Mouse (Mus musculus) adrenal gland, postnatal 10 days (tissue): ENCODE measurements at regions not wholly inside any gene's neighbourhood (a gene's known extent, or its start where the extent isn't known, plus 50 kb on each side); places are given as distances from the start of the nearest gene placed in this dataset.
A peak's percentile ranks its signal among the peaks of the same experiment; 100 is the strongest.

ENCODE experiments used
- DNase-seq: peaks from one replicate; pipeline ENCODE4 v3.0.0; 2021; ENCODE audit warnings: mixed read lengths

GRCm38 (mm10) chr16:53480664-53481063 is 1026.8 kb upstream of the Alcam start:
- no peak for DNase-seq

GRCm38 (mm10) chr16:53439511-53439910 is 985.6 kb upstream of the Alcam start:
- DNase-seq = no peak

- DNase-seq = no peak
Observed at GRCm38 (mm10) chr16:53418416-53418815, 964.5 kb upstream of the Alcam start.

GRCm38 (mm10) chr16:53385176-53385575 is 931.3 kb upstream of the Alcam start:
- no peak for DNase-seq

GRCm38 (mm10) chr16:53342153-53342552 is 888.3 kb upstream of the Alcam start:
- DNase-seq = no peak

GRCm38 (mm10) chr16:53326353-53326752 is 872.5 kb upstream of the Alcam start:
- no peak for DNase-seq

GRCm38 (mm10) chr16:53292081-53292480 is 838.2 kb upstream of the Alcam start:
- no peak for DNase-seq

- no peak for DNase-seq
Observed at GRCm38 (mm10) chr16:53282014-53282413, 828.1 kb upstream of the Alcam start.

GRCm38 (mm10) chr16:53266116-53266515 is 812.2 kb upstream of the Alcam start:
- DNase-seq = peak; percentile 76

- no peak for DNase-seq
Observed at GRCm38 (mm10) chr16:53245365-53245764, 791.5 kb upstream of the Alcam start.

GRCm38 (mm10) chr16:53242126-53242537 is 788.3 kb upstream of the Alcam start:
- no peak for DNase-seq

- no peak for DNase-seq
Observed at GRCm38 (mm10) chr16:53218886-53219285, 765.0 kb upstream of the Alcam start.

GRCm38 (mm10) chr16:53201449-53201848 is 747.6 kb upstream of the Alcam start:
- DNase-seq = no peak

- no peak for DNase-seq
Observed at GRCm38 (mm10) chr16:53186444-53186843, 732.6 kb upstream of the Alcam start.

- DNase-seq = no peak
Observed at GRCm38 (mm10) chr16:53156352-53156751, 702.5 kb upstream of the Alcam start.

- DNase-seq = no peak
Observed at GRCm38 (mm10) chr16:53130677-53131076, 676.8 kb upstream of the Alcam start.

GRCm38 (mm10) chr16:53108726-53109125 is 654.9 kb upstream of the Alcam start:
- no peak for DNase-seq

- DNase-seq = no peak
Observed at GRCm38 (mm10) chr16:53095396-53095929, 641.6 kb upstream of the Alcam start.

- peak; percentile 32 for DNase-seq
Observed at GRCm38 (mm10) chr16:53073856-53074568, 620.1 kb upstream of the Alcam start.

- DNase-seq = no peak
Observed at GRCm38 (mm10) chr16:53071887-53072682, 618.2 kb upstream of the Alcam start.

GRCm38 (mm10) chr16:53064151-53064550 is 610.3 kb upstream of the Alcam start:
- no peak for DNase-seq

- DNase-seq = no peak
Observed at GRCm38 (mm10) chr16:53063061-53063460, 609.2 kb upstream of the Alcam start.

GRCm38 (mm10) chr16:53026056-53026455 is 572.2 kb upstream of the Alcam start:
- no peak for DNase-seq
